Mouse (Mus musculus) cerebellum, adult 2 months (tissue): ENCODE measurements around the gene Nipsnap1. TPM values are rescaled to one million over a fixed set of nuclear protein-coding genes. Genes with fewer than 3 reads are reported as not detected.
A peak's percentile ranks its signal among the peaks of the same experiment; 100 is the strongest.

Experiments used
- DNase-seq, 2 experiments: peaks; one replicate each; pipeline ENCODE4 v3.0.0; 2021
- H3K27ac ChIP-seq: fragments of 200-500 bp; 2 replicates; pipeline ENCODE4 v1.5.1; 2012; ENCODE audit warnings: low read length, control low read depth, inconsistent platforms; ENCODE audit not compliant: insufficient read depth
- H3K27me3 ChIP-seq: fragments of 200-500 bp; 2 replicates; pipeline ENCODE4 v1.6.1; 2012; ENCODE audit warnings: inconsistent platforms, mild to moderate bottlenecking, low read length, moderate library complexity; ENCODE audit not compliant: control insufficient read depth, insufficient read depth
- H3K4me1 ChIP-seq: fragments of 200-500 bp; 2 replicates; pipeline ENCODE4 v1.6.1; 2011; ENCODE audit warnings: low read length; ENCODE audit not compliant: control insufficient read depth, insufficient read depth
- H3K4me3 ChIP-seq: fragments of 200-500 bp; replicated peaks from 2 replicates; pipeline ENCODE3; 2011; ENCODE audit warnings: mild to moderate bottlenecking, low read depth, low read length, control low read depth; ENCODE audit not compliant: insufficient read depth
- CTCF ChIP-seq: fragments of 200-500 bp; IDR thresholded peaks from 2 replicates; pipeline ENCODE4 v1.5.1; 2011; ENCODE audit warnings: low read depth, mild to moderate bottlenecking, control low read depth, low read length, moderate library complexity, borderline replicate concordance; ENCODE audit not compliant: insufficient read depth
- POLR2A ChIP-seq: fragments of 200-500 bp; IDR thresholded peaks from 2 replicates; pipeline ENCODE4 v1.6.1; 2011; ENCODE audit warnings: low read length, control low read depth, borderline replicate concordance; ENCODE audit not compliant: insufficient read depth
- WGBS: fragments of 180-500 bp; shearing (Covaris S2); methylation state at CpG from one replicate; pipeline ENCODE4 v1.1.7; 2018; 5-methylcytosine and 5-hydroxymethylcytosine counted together
- polyA plus RNA-seq: library from polyadenylated mRNA; depleted of rRNA; stranded (reverse); fragments of >200 nt; gene quantifications from 2 replicates; pipeline ENCODE4 v1.2.3, GENCODE M21; 2012

Gene Nipsnap1
- polyA plus RNA-seq, 1 experiment = 70.4 TPM

DNA sequence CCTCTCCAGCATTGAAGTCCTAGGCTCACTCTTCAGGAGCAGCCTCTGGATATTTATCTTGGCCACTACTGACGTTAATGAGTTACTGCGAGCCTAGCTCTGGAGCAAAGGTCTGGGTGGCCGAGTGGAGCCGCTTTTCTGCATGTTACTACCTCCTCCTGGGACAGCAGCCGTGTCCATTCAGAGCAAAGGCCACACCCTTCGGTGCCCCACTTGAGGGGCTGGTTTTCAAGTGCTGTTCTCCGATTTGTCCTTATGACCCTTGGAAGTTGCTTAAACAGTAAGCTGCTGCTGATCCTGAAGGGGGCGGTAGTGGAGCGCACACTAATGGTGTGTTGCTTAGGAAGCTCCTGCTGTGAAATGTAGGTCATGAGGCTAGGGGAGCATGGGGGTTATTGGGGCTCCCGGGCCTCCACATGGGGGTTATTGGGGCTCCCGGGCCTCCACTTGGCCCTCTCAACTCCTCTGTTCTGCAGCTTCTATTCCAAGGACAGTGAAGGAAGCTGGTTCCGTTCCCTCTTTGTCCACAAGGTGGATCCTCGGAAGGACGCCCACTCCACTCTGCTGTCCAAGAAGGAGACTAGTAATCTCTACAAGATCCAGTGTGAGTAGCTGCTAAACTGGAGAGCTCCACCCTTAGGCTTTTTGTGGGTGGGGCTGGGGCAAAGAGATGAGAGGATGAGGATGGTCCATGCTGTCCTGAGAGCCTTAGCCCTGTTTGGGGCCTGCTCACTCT, 9.3 kb downstream of the Nipsnap1 start:
- H3K27ac ChIP-seq = no peak overlapping the region
- TF ChIP-seq CTCF (no peak), POLR2A (no peak)
- H3K27me3 ChIP-seq = no peaks in the 10 kb centered on the region
- no peaks in the 10 kb centered on the region for H3K4me1 ChIP-seq
- no peak for DNase-seq
- 64% methylated on average over 14 of the region's 14 CpGs for WGBS
- H3K4me3 ChIP-seq = no peak overlapping the region

DNA sequence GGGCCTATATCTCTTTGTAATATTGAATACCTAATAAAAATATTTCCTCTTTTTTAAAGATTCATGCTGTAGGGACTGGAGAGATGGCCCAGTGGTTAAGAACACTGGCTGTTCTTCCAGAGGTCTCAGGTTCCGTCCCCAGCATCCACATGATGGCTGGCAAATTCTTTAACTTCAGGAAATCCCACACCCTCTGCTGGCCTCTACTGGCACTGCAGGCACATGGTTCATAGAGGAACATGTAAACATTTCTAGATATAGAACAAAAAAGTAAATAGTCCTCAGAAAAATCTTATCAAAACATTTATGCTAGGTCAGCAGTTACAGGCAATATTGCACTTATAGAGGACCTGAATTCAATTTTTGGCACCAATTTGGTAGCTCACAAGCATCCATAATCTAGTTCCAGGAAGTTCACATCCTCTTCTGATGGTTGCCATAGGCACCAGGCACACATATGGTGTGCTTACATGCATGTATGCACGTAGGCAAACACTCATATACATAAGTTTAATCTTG, 11.7 kb downstream of the Nipsnap1 start:
- Histone ChIP-seq H3K4me3 (no peak overlapping the region), H3K4me1 (no peaks in the 10 kb centered on the region), H3K27me3 (no peaks in the 10 kb centered on the region), H3K27ac (no peak overlapping the region)
- peak; percentile 47; the same call in 1 of the 2 replicates for TF ChIP-seq CTCF
- no peak for TF ChIP-seq POLR2A
- 39% methylated on average over 2 of the region's 2 CpGs for WGBS
- DNase-seq = peak; percentile 21 to 57

DNA sequence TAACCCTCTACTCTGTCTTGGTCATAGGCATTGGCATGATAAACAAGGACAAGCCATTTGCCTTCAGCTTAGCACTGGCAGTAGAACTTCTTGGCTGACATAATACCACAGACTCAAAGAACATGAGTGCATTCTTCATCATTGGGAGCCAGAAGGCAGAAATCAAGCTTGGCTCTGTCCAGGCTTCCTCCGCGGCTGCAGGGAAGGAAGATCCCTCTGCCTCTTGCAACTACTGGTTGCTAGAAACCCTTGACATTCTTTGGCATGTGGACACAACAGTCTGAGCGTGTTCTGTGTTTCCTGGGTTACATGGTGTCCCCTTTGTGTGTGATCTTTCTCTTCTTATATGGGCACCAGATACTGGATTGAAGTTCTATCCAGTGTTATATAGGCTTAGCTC, 13.2 kb downstream of the Nipsnap1 start:
- no peaks in the 10 kb centered on the region for H3K4me1 ChIP-seq
- no peak overlapping the region for H3K4me3 ChIP-seq
- DNase-seq = no peak
- no peaks in the 10 kb centered on the region for H3K27me3 ChIP-seq
- no peak overlapping the region for H3K27ac ChIP-seq
- 89% methylated on average over 3 of the region's 3 CpGs for WGBS
- no peak for TF ChIP-seq CTCF
- TF ChIP-seq POLR2A = no peak

DNA sequence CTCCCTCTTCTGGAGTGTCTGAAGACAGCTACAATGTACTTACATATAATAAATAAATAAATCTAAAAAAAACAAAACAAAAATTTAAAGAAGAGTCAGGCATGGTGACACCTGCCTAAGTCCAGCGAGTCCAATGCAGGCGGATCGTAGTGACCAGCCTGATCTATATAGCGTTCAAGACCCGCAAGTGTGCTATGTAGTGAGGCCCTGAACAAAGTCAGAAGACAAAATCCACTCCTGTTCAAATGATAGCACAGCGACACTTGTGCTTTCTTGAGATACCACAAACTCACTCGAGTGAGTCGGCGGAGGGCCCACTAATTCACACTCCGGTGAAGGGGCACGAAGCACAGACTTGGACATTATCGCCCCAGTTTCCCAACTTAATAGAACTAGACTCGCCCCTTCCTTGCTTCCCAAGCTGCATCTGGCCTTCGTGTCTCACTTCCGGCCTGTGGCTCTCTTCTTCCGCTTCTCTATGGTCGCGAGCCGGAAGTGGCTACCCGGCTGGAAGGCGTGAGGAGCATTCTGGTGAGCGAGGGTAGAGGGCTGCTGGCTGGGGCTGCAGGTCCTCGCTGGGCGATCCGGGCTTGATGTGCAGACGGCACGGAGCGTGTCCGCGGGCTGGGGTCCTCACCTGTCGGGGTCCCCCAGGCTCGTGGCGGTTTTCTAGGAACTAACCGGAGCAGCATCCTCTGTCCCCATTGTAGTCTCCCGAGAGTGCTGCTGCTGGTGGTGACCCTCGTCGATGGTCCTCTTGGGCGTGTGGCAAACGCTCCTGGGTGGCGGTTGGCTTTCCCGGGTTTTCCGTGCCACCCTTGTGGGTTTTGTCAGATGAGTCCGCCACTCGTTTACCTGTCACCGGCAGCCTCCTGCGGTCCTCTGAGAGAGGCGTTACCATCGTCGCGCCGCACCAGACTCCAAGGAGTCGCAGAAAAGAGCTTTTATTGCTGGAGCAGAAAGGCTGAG, 21.4 kb downstream of the Nipsnap1 start, which contains the start of gene Thoc5:
Gene Thoc5 (plus strand): TSS at position 473 of the 969 bp plus-strand sequence.
- 2% methylated on average over 52 of the region's 52 CpGs for WGBS
- no peak for TF ChIP-seq CTCF
- TF ChIP-seq POLR2A = peak; percentile 80

DNA sequence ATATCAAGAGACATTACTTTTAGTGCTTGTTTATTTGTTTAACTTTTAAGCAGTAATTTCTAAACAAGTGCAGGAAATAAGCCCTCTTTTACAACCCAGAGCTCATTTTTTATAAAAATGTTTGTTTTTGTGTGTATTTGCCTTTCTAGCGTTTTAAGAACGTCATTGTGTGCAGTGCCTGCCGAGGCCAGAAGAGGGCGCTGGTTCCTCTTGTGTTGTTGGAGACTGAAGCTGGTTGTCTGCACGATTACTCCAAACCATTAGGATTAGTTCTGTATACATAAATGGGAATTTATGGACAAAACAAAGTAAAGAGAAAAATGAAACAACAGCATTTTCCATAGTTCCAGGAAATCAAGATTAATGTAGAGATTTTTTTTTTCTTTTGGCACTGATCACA, 26.7 kb downstream of the Nipsnap1 start:
- no peak for DNase-seq
- Histone ChIP-seq H3K4me1 (no peaks in the 10 kb centered on the region), H3K27me3 (no peaks in the 10 kb centered on the region), H3K27ac (no peak overlapping the region), H3K4me3 (no peak overlapping the region)
- no peak for TF ChIP-seq POLR2A
- peak; percentile 41; the same call in 1 of the 2 replicates for TF ChIP-seq CTCF
- 66% methylated on average over 5 of the region's 5 CpGs for WGBS

More for the DNA sequence above, 21.4 kb downstream of the Nipsnap1 start, which contains the start of gene Thoc5:
- Histone ChIP-seq H3K27me3 (no peaks in the 10 kb centered on the region), H3K4me3 (peak within 1 kb of the TSS; percentile 88), H3K4me1 (no peaks in the 10 kb centered on the region), H3K27ac (0 out of 2 replicates have a peak within 1 kb of the TSS, but pooled peaks have one; percentile 18)
- DNase-seq = peak; percentile 83

DNA sequence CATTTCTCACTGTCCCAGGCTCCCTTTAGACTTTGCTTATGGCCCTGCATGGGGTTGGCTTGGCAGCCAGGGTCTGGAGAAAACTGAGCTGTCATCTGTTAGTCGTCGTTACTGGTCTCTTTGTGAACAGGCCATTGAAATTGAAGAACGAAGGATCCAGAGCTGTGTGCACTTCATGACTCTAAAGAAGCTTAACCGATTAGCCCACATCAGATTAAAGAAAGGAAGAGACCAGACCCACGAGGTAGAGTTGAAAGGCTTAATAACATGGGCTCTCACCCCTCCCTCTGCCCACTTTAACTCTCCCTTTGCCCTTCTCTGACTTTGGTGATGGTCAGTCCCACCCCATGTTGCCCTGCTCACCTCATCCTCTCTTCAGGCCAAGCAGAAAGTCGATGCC, 28.2 kb downstream of the Nipsnap1 start:
- Histone ChIP-seq H3K4me1 (no peaks in the 10 kb centered on the region), H3K4me3 (no peak overlapping the region), H3K27me3 (no peaks in the 10 kb centered on the region), H3K27ac (no peak overlapping the region)
- DNase-seq = no peak
- TF ChIP-seq CTCF (no peak), POLR2A (no peak)
- 81% methylated on average over 6 of the region's 6 CpGs for WGBS

DNA sequence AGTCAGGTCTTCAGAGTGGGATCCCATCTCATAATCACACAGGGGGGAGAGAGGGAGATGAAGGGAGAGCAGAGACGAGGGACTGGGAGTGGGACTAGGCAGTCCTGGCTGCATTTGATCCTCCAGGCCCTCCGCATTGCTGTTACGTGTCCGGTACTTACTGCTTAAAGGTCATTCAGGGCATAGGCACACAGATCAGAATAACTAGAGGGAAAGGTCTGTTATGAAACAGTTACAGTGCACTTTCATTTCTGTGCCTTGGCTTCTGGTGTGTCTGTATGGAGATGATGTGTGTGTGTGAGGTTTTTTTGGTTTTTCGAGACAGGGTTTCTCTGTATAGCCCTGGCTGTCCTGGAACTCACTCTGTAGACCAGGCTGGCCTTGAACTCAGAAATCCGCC, 32.5 kb downstream of the Nipsnap1 start:
- no peak for DNase-seq
- no peaks in the 10 kb centered on the region for H3K27me3 ChIP-seq
- WGBS = 96% methylated on average over 6 of the region's 6 CpGs
- no peak overlapping the region for H3K4me3 ChIP-seq
- no peak for TF ChIP-seq CTCF
- TF ChIP-seq POLR2A = no peak
- no peaks in the 10 kb centered on the region for H3K4me1 ChIP-seq
- H3K27ac ChIP-seq = no peak overlapping the region

DNA sequence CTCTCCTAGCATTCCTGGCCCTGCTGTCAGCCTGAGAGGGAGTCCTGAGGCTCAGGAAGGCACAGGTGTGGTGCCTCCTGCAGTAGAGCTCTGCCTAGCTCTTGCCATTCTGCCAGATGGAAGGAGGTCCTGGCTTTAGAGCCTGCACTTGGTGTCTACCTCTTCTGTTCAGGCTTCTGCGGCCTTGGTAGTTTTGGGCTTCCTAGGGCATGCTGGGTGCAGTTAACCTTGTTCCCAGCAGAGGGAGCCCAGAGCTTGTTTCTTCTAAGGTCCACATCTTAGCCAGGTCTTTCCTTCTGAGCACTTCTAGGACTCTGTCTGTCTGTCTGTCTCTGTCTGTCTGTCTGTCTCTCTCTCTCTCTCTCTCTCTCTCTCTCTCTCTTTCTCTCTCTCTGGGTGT, 42.3 kb downstream of the Nipsnap1 start:
- 18% methylated on average over 1 of the region's 1 CpGs for WGBS
- TF ChIP-seq POLR2A (no peak), CTCF (peak; percentile 83)

More for the DNA sequence above, 42.3 kb downstream of the Nipsnap1 start:
- no peak overlapping the region for H3K27ac ChIP-seq
- H3K4me3 ChIP-seq = no peak overlapping the region
- no peaks in the 10 kb centered on the region for H3K4me1 ChIP-seq
- no peaks in the 10 kb centered on the region for H3K27me3 ChIP-seq
- peak; percentile 47 to 67 for DNase-seq
